Mouse (Mus musculus): ENCODE results near the gene Dennd1b. TPM values are rescaled to one million over a fixed set of nuclear protein-coding genes. Genes with fewer than 3 reads are reported as not detected.
A peak's percentile ranks its signal among the peaks of the same experiment; 100 is the strongest.

Gene Dennd1b
- total and polyA plus RNA-seq, 3 experiments = 4.9 to 51.7 (median 39.2) TPM

DNA sequence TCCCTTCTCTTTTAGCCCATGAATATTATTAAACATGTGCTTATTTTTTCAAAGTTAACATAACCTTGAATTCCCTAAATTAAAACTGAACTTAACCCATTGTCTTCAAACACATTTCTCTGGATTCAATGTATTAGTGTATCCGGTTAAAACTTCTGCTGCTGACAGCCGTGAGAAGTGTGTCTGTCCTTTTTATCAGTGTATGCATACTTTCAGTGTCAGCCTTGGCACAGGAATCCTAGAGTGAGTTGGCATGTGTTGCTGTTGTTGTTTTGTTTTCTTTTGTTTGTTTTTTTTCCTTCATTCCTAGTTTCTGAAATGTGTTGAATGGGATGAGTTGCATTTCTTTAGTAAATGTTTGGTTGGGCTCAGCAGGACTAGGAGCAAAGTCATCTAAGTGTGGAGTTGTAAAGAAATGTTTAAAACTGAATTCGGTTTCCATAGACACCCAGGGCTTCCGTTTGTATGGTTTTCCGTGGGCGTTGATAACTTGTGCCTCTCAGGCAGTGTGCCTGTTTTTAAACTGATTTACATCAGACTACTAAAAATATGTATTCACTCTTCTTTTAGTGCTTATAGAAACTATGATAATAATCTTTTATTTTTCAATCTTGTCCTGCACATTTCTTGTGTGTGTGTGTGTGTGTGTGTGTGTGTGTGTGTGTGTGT lies 217.4 kb downstream of the Dennd1b start:
- TF ChIP-seq GATA2 (IDR thresholded peaks at IDR 0.05; ENCODE audit: borderline replicate concordance, low read depth, low read length) = no peak
- no peak for TF ChIP-seq TAL1 (conservative IDR thresholded peaks at IDR 0.05; ENCODE audit: low read depth, low read length)
- no peak for TF ChIP-seq GATA1 (IDR thresholded peaks at IDR 0.05; ENCODE audit: borderline replicate concordance, low read length)
- TF ChIP-seq POLR2AphosphoS5 (IDR thresholded peaks at IDR 0.05; ENCODE audit: insufficient replicate concordance, low read depth, low read length) = no peak
- no peak for TF ChIP-seq CTCF (IDR thresholded peaks at IDR 0.05; ENCODE audit: low read depth, low read length)
- ATAC-seq (ENCODE audit: extremely low read depth, insufficient number of reproducible peaks, low FRiP score, poor library complexity, severe bottlenecking) = peak; percentile 40; the same call in 1 of the 2 replicates
- Histone ChIP-seq H3K4me3 (ENCODE audit: low read depth, low read length) (no peak overlapping the region), H3K36me3 (replicated peaks) (peaks cover 12% of the 10 kb centered on the region), H3K9me3 (replicated peaks) (no peaks in the 10 kb centered on the region), H3K27me3 (ENCODE audit: insufficient read depth, low read length) (no peaks in the 10 kb centered on the region), H3K4me1 (ENCODE audit: insufficient read depth, low read depth, low read length) (peaks cover 9% of the 10 kb centered on the region)
- no peak for DNase-seq (ENCODE audit: low spot score)

DNA sequence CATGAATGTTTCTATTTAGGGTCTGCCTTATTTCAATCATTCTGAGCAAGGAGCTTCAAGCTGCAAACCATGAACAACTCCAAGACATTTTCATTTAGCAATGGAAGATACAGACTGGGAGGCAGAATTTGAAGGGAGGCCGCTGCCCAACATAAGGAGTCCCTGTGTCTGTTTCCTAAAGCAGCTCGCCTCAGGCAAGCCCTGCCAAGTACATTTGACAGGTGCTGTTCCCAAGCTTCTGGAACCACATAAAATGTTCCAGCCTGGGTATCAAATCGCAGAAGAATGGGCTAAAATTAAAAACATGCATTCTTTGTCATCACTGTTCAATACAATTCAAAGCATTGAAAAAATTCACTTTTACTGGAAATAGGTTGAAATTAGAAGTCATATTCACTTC lies 229.4 kb downstream of the Dennd1b start:
- H3K9me3 ChIP-seq (replicated peaks) = no peaks in the 10 kb centered on the region
- no peak overlapping the region for H3K4me3 ChIP-seq (ENCODE audit: low read depth, low read length)
- peaks cover 7% of the 10 kb centered on the region; the same call in 1 of the 2 replicates for H3K4me1 ChIP-seq (ENCODE audit: insufficient read depth, low read depth, low read length)
- H3K36me3 ChIP-seq (replicated peaks) = no peaks in the 10 kb centered on the region
- no peak for ATAC-seq (ENCODE audit: extremely low read depth, insufficient number of reproducible peaks, low FRiP score, poor library complexity, severe bottlenecking)
- H3K27me3 ChIP-seq (ENCODE audit: insufficient read depth, low read length) = no peaks in the 10 kb centered on the region
- no peak for TF ChIP-seq GATA2 (IDR thresholded peaks at IDR 0.05; ENCODE audit: borderline replicate concordance, low read depth, low read length)
- TF ChIP-seq POLR2AphosphoS5 (IDR thresholded peaks at IDR 0.05; ENCODE audit: insufficient replicate concordance, low read depth, low read length) = no peak
- TF ChIP-seq CTCF (IDR thresholded peaks at IDR 0.05; ENCODE audit: low read depth, low read length) = no peak
- no peak for TF ChIP-seq GATA1 (IDR thresholded peaks at IDR 0.05; ENCODE audit: borderline replicate concordance, low read length)
- no peak for TF ChIP-seq TAL1 (conservative IDR thresholded peaks at IDR 0.05; ENCODE audit: low read depth, low read length)
- no peak for DNase-seq (ENCODE audit: low spot score)

DNA sequence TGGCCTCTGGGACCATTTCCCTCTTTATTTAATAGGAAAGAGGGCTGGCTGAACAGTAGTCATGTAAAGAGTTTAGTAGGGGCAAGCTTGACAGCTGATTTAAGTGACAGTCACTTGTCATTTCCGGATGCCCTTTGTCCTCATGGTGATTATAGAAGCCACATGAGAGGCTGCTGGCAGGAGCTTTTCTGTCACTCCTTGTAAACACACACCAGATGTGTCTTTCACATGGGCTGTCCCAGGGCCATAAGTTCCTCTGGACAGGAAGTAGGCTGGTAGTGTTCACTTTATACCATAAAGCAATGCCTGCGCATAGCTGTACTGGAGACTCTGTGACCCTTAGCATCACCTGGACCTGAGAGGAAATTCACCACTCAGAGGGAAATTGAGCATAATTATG lies 230.8 kb downstream of the Dennd1b start:
- no peak for TF ChIP-seq CTCF (IDR thresholded peaks at IDR 0.05; ENCODE audit: low read depth, low read length)
- no peak for TF ChIP-seq TAL1 (conservative IDR thresholded peaks at IDR 0.05; ENCODE audit: low read depth, low read length)
- no peak for TF ChIP-seq POLR2AphosphoS5 (IDR thresholded peaks at IDR 0.05; ENCODE audit: insufficient replicate concordance, low read depth, low read length)
- TF ChIP-seq GATA2 (IDR thresholded peaks at IDR 0.05; ENCODE audit: borderline replicate concordance, low read depth, low read length) = no peak
- TF ChIP-seq GATA1 (IDR thresholded peaks at IDR 0.05; ENCODE audit: borderline replicate concordance, low read length) = no peak
- no peak for ATAC-seq (ENCODE audit: extremely low read depth, insufficient number of reproducible peaks, low FRiP score, poor library complexity, severe bottlenecking)
- Histone ChIP-seq H3K4me1 (ENCODE audit: insufficient read depth, low read depth, low read length) (peaks cover 7% of the 10 kb centered on the region; the same call in 1 of the 2 replicates), H3K36me3 (replicated peaks) (no peaks in the 10 kb centered on the region), H3K27me3 (ENCODE audit: insufficient read depth, low read length) (0 out of 2 replicates have a peak, but pooled peaks cover 5% of the 10 kb centered on the region), H3K4me3 (ENCODE audit: low read depth, low read length) (no peak overlapping the region), H3K9me3 (replicated peaks) (no peaks in the 10 kb centered on the region)
- no peak for DNase-seq (ENCODE audit: low spot score)

- H3K36me3 ChIP-seq (replicated peaks) = no peaks in the 10 kb centered on the region
- DNase-seq (ENCODE audit: low spot score) = no peak
- no peaks in the 10 kb centered on the region for H3K9me3 ChIP-seq (replicated peaks)
- peaks cover 7% of the 10 kb centered on the region; the same call in 1 of the 2 replicates for H3K4me1 ChIP-seq (ENCODE audit: insufficient read depth, low read depth, low read length)
- 0 out of 2 replicates have a peak, but pooled peaks cover 5% of the 10 kb centered on the region for H3K27me3 ChIP-seq (ENCODE audit: insufficient read depth, low read length)
- no peak for TF ChIP-seq TAL1 (conservative IDR thresholded peaks at IDR 0.05; ENCODE audit: low read depth, low read length)
- TF ChIP-seq GATA1 (IDR thresholded peaks at IDR 0.05; ENCODE audit: borderline replicate concordance, low read length) = no peak
- TF ChIP-seq POLR2AphosphoS5 (IDR thresholded peaks at IDR 0.05; ENCODE audit: insufficient replicate concordance, low read depth, low read length) = no peak
- no peak for TF ChIP-seq CTCF (IDR thresholded peaks at IDR 0.05; ENCODE audit: low read depth, low read length)
- no peak for TF ChIP-seq GATA2 (IDR thresholded peaks at IDR 0.05; ENCODE audit: borderline replicate concordance, low read depth, low read length)
- no peak overlapping the region for H3K4me3 ChIP-seq (ENCODE audit: low read depth, low read length)
- no peak for ATAC-seq (ENCODE audit: extremely low read depth, insufficient number of reproducible peaks, low FRiP score, poor library complexity, severe bottlenecking)
Measured at GRCm38 (mm10) chr1:139194428-139195028, 231.3 kb downstream of the Dennd1b start.

GRCm38 (mm10) chr1:139203026-139203425 lies 239.8 kb downstream of the Dennd1b start:
- peaks cover 5% of the 10 kb centered on the region; the same call in 1 of the 2 replicates for H3K27me3 ChIP-seq (ENCODE audit: insufficient read depth, low read length)
- DNase-seq (ENCODE audit: low spot score) (no peak), ATAC-seq (ENCODE audit: extremely low read depth, insufficient number of reproducible peaks, low FRiP score, poor library complexity, severe bottlenecking) (no peak)
- no peaks in the 10 kb centered on the region for H3K9me3 ChIP-seq (replicated peaks)
- H3K36me3 ChIP-seq (replicated peaks) = no peaks in the 10 kb centered on the region
- no peak overlapping the region for H3K4me3 ChIP-seq (ENCODE audit: low read depth, low read length)
- H3K4me1 ChIP-seq (ENCODE audit: insufficient read depth, low read depth, low read length) = no peaks in the 10 kb centered on the region
- TF ChIP-seq TAL1 (conservative IDR thresholded peaks at IDR 0.05; ENCODE audit: low read depth, low read length) (no peak), GATA1 (IDR thresholded peaks at IDR 0.05; ENCODE audit: borderline replicate concordance, low read length) (no peak), POLR2AphosphoS5 (IDR thresholded peaks at IDR 0.05; ENCODE audit: insufficient replicate concordance, low read depth, low read length) (no peak), CTCF (IDR thresholded peaks at IDR 0.05; ENCODE audit: low read depth, low read length) (no peak), GATA2 (IDR thresholded peaks at IDR 0.05; ENCODE audit: borderline replicate concordance, low read depth, low read length) (no peak)

DNA sequence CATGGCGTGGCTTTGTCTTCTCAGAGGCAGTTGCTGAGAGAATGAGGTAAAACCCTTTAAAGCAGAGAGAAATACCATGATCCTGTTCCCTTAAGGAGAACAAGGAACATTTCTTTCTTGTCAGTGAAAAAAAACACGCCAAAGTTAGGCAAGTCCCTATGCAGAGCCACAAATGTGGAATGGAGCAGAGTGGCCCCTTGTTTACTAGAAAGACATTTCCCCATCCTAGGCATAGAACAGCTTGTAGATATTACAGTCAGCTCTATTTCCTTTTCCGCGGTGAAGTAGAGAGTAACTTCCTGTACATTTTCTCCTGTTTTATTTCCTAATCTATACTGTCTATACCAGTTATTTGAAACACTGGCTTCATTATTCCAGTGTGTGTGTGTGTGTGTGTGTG lies 243.0 kb downstream of the Dennd1b start:
- TF ChIP-seq TAL1 (conservative IDR thresholded peaks at IDR 0.05; ENCODE audit: low read depth, low read length) (no peak), POLR2AphosphoS5 (IDR thresholded peaks at IDR 0.05; ENCODE audit: insufficient replicate concordance, low read depth, low read length) (no peak), GATA2 (IDR thresholded peaks at IDR 0.05; ENCODE audit: borderline replicate concordance, low read depth, low read length) (no peak), GATA1 (IDR thresholded peaks at IDR 0.05; ENCODE audit: borderline replicate concordance, low read length) (no peak), CTCF (IDR thresholded peaks at IDR 0.05; ENCODE audit: low read depth, low read length) (no peak)
- no peak for ATAC-seq (ENCODE audit: extremely low read depth, insufficient number of reproducible peaks, low FRiP score, poor library complexity, severe bottlenecking)
- no peak for DNase-seq (ENCODE audit: low spot score)
- Histone ChIP-seq H3K27me3 (ENCODE audit: insufficient read depth, low read length) (0 out of 2 replicates have a peak, but pooled peaks cover 3% of the 10 kb centered on the region), H3K4me3 (ENCODE audit: low read depth, low read length) (no peak overlapping the region), H3K4me1 (ENCODE audit: insufficient read depth, low read depth, low read length) (no peaks in the 10 kb centered on the region), H3K9me3 (replicated peaks) (no peaks in the 10 kb centered on the region), H3K36me3 (replicated peaks) (no peaks in the 10 kb centered on the region)

Measured in G1E (cell line).